Mouse (Mus musculus) adrenal gland, adult 2 months (tissue): ENCODE measurements at regions not wholly inside any gene's neighbourhood (a gene's known extent, or its start where the extent isn't known, plus 50 kb on each side); places are given as distances from the start of the nearest gene placed in this dataset.

ENCODE experiments used
- DNase-seq: peaks from one replicate; pipeline ENCODE4 v3.0.0; 2021

DNA sequence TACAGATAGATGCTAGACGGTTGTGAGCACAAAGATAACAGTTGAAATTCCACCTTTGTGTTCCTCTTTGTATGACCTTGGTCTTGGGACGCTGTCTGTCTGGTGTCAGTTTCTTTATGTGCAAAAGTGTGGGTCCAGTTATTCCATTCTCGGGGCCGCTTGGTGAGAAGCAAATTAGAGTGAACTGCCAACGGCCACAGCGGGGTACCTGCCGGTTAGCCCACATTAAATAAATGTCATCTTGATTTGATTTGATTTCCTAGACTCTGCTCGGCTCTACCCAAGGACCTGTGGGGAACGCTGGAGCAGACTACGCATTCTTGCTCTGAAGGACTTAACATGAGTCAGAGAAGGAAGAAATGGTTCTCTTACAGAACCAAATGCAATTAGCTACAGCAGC lies 155.0 kb upstream of the Igsf21 start:
- DNase-seq = no peak

DNA sequence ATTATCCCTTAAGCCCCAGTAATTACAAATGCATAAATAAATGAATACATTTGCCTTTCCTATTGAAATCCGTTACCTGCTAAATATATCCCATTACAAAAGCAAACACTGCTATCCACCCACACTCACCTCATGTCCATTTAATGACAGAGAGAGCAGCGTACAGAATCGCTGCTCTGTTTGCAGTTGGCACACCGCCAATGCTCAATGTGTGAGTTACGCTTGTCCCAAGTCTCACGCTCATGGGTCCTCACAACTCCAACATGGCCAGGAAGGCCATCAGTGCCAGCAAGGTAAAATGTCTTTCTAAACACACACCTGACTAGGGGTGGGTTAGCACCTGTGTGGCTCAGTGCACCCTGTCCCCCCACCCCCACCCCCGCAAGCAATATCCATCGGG lies 150.0 kb upstream of the Igsf21 start:
- DNase-seq = no peak

DNA sequence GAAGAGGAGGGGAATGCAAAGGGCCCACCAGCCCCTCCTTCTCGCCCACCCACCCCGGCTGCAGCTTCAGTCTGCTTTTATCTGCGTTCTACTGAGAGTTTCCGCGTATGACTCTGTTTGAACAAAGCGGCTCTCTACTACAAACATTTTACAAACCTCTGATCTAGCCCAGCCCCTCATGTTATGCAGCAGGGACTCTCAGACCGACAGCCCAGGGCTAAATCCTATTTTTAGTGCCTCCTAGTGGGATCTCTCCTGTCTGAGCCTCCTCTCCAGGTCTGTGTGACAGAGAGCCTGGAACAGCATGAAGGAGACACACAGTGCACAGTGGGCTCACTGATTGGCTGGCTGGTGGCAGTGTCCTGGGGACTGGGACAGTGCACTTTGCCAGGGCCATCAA lies 145.7 kb upstream of the Igsf21 start:
- no peak for DNase-seq

DNA sequence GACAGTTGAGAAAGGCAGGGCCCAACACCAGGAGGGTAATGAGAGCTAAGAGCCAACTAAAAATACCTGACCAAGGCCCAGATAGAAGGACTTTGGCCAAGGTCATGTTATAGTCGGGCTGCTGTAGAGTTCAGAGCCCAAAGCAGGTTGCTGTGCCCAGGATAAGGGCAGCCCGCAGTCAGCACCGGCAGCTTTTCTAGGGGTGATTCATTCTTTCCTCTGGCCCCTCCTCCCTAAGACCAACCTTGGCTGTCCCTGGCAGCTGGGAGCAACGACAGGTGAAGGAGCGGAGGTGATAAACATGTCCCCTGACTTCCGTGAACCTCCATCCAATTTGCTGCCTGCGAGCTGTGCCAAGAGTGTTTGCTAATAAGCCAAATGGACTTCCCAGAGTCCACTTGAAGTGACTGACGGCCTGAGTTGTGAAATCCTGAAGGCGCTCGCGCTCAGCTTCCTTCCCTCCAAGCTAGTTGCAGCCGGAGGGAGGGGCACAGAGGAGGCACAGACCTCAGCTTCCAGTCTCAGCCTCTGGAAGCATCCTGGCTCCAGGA lies 144.2 kb upstream of the Igsf21 start:
- DNase-seq = peak; percentile 12

DNA sequence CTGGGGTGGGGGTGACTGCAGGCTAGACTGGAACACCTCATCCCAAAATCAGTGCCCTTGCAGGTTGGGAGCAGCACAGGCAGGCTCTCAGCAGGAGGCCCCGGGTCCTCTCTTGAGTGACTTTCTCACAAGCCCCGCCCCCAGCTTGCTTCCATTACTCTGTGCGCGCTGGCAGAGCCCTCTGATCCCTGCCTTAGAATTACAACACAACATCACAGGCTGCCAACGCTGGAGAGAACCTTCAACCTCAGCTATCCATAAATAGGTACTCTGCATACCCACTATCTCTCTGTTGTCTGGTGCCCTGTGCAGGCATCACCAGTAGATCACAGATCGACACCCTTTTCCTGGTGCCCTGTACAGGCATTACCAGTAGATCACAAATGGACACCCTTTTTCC lies 139.1 kb upstream of the Igsf21 start:
- peak; percentile 20 for DNase-seq

DNA sequence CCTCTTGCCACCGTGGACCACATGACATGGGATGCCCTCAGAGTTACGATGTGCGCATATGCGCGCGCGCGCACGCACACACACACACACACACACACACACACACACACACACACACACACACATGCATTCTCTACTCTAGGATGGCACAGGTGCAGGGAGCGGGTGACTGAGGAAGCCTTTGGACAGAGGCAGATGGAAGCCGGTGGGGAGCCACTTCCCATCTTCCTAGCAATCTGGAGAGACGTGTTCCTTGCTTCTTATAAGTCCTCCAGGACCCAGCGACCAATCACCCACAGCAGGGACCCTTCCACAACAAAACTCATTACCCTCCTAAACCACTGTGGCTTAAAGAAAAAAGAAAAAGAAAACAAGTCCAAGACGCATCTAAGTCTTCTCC lies 138.6 kb upstream of the Igsf21 start:
- DNase-seq = no peak

DNA sequence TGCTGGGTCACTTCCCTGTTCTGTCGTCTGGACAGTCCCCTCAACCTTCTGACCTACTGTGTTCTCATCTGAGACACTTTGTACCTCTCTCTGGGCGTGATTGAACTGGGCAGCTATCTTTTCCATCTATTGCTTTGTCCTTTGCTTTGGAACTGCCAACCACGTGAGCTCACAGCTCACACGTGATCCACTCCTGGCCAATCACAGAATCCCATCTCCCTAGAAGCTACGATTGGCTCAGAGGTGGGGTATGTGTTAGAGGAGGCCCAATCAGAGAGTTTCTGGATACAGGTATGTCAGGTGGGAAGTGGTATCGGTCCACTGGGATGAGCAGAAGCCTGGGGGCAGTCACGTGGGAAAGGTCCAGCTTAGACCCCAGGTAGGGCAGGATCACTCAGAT lies 137.0 kb upstream of the Igsf21 start:
- DNase-seq = no peak

DNA sequence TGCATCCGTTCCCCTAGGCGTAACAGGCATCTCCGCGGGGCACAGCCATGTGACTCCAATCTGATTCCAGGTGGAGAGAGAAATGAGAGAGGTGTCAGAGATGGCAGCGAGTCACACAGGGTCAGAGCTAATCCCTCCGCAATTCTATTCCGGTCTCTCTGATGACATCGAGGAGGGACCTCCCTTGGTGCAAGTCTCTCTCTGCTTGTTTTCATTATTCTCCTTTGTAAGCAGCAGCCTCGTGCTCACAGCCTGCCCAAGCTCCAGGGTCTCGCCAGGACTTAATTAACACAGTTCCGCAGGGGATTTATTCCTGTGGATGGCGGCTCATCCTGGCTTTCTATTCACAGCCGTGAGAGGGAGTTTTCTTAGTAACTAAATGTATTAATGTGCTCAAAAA lies 134.1 kb upstream of the Igsf21 start:
- DNase-seq = no peak

DNA sequence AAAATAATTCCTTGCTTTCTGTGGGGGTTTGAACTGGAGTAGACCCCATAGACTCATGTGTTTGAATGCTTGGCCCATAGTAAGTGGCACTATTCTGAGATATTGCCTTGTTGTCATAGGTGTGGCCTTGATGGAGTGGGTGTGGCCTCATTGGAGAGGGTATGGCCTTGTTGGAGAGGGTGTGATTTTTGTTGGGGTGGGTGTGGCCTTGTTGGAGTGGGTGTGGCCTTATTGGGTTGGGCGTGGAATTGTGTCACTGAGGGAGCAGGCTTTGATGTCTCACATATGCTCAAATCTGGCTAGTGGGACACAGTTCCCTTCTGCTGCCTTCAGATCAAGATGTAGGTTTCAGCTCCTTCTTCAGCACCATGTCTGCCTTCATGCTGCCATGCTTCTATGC lies 131.4 kb upstream of the Igsf21 start:
- DNase-seq = no peak

DNA sequence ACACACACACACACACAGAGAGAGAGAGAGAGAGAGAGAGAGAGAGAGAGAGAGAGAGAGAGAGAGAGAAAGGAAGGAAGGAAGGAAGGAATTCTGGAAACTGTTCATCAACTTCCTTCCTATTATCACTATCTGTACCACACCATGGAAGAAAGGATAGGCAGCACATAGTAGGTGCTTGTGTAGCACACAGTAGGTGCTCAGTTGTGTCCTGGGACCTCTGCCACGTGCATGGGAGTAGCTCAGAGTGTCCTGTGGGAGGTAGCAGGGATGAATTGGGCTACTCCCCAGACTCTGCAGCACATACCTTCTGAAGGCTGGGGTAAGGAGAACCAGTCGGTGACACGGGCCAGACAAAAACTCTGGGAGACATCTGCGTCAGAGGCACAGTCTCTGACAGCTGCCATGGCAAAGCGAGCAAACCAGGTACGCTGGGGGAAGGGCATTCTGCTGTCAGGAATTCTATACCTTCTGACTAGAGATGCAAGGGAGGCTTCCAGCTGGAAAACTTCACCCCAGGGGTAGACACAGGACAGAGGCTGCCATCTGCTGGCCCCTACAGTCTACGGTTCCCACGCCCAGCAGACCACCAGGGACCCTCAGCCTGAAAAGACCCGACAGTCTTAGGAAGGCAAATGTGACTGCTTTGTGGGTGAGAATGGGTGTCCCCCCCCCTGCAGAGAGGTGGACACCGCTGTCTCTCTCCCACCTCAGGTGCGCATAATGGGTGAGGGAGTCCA lies 126.2 kb upstream of the Igsf21 start:
- DNase-seq = no peak

DNA sequence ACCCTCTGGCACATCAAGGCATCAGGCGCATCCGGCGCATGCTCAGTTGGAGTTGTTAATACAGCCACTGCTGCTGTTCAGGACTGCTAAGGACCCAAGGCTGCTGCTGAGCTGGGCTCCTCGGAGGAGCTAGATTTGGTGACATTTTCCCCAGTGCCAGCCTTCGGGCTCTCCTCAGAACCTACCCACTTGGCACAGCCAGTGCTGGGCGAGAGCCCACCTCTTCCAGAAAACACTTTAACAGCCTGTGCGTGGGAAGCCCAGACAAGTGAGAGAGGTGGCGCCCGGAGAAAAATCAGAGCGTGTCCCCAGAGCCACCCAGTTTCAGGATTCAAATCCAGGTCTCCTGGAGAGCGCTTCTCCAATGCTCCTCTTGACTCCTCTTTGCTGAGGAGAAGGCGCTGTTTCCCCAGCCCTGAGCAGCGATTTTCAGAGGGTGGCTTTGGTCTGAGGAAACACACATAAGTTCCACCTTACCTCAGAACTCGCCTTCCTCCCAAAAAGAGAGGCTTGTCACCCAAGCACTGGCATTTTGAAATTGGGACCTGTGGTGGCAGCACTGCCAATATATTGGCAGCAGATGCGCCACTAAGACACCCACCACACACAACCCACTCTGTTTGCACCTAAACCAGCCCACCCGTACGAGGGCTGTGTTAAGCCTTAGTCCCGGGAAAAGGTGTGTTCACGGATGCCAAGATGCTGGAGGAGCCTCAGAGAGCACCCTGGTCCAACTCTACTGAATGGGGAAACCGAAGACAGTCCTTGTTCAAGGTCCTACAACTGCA lies 125.0 kb upstream of the Igsf21 start:
- no peak for DNase-seq

DNA sequence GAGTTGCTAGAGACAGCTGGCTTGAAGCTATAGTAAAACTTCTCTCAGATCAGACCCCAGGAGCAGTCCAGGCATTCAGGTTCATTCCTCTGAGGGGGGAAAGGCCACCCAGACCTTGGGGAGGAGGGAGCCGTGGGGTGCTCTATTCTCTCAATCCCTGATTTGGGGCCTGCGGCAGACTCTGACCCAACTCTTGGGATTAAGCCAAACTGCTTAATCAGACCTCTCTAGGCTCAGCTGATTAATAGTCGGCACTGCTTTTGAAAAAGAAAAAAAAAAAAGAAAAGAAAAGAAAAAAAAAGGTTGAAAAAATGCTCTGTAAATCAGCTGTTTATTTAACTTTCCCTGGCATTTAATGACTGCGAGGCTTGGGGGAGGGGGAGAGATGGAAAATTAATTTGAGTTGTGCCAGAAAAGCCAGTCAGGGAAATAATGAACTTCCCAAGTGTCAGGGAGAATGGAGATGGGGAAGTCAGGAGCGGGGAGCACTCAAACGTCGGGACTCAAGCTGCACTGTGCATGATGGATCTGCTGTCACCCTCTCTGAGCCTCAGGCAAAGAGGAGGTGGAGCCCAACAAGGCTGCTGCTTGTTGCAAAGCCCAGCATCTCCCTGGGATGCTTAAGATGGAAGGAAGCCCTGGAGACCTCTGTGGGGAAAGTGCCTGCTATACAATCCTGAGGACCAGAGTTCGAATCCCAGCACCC lies 120.5 kb upstream of the Igsf21 start:
- DNase-seq = peak; percentile 53

DNA sequence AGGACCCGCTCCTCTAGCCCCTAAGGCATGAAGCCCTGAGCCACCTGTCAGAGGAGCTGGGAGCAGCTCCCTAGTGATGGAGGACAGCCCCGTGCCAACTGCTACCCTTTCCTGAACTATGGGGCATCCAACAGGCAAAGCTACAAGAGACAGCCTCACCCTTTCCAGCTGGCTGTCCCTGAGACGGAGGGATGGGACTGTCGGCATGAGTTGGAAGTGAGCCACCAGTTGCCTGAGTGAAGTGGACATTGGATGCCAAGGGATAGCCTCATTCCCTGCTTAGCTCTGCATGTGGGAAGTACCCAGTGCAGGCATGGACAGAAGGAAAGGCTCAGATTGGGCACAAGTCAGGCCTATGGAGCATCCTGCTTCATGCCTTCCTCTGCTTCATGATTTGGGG lies 112.3 kb upstream of the Igsf21 start:
- DNase-seq = no peak

DNA sequence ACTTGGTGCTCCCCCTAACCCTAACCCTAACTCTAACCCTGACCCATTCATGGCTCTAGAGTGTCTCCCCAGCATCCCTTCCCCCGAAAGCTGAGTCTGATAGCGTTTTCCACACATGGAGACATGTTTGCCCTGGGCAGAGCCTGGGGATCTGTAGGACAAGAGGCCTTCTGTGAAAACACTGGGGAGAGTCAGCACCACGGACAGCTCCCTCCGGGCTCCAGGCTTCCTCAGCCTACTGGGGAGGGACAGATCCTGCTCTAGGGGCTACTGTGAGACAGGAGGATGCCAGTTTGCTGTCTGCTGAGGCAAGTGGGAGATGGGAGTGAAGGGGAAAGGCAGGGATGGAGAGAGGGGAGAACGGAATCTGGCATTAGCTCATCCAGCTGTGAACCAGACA lies 111.5 kb upstream of the Igsf21 start:
- peak; percentile 80 for DNase-seq

DNA sequence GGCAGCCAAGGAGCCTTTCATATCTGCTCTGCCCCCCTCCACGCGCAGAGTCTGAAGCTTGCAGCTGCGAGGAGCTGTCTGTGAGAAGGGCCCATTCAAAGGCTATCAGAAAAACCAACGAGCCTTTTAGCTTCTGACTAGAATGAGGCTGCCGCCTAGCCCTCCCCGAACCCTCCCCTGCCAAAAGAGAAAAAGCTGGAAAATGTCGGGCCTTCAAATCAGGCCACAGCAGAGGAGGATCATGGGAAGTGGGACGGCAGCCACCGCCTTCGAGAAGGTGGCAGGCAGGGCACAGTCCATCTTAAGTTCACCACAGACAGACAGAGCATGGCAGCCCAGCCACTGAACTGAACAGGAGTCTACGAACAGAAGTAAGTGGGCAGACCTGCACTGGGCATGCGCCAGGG lies 108.6 kb upstream of the Igsf21 start:
- no peak for DNase-seq

DNA sequence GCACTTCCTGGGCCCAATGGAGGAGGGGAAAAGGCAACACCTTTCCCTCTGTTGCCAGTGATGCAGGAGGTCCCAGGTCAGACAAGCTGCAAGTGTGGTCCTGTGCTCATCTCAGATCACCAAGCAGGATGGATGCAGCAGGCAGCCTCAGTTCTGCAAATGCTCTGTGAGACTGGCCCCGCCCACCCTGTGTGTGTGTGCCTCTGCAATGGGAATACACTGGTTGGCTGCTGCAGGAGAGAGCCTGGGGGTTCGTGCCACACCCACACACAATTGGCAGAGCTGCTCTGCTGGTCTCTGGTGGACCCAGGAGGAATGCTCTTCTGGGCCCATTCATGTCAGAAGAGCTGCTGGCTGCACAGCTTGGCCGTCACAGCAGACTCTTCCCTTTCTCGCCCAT lies 102.2 kb upstream of the Igsf21 start:
- DNase-seq = no peak

DNA sequence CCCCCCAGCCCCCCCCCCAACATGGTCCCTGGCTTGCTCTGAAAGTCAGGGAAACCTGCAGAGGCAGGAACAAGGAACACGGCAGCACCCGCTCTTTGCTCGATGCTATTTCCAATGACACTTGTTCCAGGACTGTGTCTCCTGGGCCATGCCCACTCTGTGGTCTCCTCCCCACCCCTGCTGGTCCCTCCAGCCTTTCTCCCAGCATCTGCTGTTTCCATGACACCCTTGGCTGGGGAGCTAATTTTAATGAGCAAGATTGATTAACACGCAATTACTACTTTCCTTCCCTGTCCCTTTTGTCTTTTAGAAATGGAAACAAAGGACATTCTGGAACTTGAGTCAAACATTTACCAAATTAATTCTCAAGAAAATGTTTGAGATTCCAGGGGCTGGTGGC lies 83.6 kb upstream of the Igsf21 start:
- no peak for DNase-seq

DNA sequence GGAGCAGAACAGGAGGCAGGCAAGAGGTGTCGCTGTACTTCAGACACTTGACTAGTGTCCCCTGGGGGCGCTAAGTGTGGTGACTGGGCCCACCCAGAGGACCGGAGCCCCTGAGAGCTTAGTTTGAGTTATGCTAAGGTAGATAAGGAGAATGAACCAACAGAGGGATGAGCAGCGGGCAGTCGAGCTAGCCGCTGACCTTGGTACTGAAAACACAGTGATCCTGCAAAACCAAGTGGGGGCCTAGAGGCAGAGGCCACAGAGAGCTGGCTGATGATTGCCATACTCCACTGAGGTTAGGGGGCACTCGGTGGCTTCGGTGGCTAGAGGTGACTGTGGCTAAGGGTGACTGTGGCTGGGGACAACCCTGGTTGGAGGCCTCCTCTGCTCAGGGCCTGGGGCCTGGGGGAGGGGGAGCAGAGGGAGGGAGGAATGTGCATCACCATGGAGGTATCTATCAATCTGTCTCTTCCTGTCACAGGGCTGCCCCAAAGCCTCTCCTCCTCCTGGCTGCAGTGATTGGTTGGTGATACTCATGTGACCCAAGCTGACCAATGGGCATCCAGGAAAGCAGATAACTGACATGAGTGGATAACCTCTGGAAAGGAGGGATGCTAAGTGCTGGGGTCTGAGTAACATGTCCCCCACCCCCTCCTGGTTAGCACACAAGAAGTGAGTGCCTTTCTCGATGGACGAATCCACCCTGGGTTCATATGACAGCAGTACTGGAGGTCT lies 80.3 kb upstream of the Igsf21 start:
- no peak for DNase-seq

DNA sequence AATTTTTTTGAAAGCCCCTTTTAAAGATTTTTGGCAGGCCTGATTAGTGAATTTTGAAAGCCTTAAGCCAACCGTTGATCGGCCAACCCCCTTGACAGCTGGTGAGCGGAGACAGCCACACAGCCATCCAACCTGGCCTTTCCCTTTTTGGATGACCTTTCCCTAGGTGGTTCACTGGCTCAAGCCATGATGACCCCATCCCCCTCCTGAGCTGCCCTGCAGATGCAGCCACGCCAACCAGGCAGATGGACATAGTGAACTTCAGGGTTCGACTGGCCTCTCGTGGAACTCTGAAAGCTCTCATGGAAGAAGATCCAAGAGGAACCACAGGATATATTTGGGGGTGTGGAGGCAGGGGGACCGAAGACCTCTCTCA lies 79.1 kb upstream of the Igsf21 start:
- no peak for DNase-seq

DNA sequence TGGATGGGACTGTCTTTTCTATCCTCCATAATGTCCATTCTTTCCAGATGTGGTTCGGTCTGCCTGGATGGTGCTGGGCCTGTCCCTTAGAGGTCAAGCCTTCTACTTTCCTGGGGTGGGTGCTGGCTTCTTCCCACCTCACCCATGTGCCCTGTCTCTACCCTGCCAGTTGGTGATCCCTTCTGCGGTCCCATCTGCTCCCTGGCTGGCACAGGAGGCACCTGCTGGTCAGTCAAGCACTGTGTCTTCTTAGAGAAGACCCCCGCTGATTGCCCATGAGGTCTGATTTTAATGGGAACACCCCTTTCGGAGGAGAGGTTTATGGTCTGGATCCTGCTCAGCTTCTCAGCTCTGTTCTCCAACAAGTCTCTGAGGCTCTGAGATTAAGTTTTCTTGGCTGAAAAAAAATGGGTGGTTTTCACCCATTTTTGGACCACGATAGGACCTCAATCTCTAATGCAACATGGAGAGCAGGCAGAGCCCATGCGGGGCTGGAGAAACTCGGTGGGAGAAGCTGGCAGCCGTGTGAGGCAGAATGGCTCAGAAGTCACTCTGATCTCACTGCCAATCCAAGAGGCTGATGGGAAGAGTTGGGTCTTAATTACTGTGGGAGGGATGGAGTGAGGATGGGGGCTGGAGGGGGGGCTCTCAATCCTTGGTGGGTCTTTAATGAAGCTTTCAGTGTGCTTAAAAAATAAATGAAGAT lies 78.5 kb upstream of the Igsf21 start:
- no peak for DNase-seq

DNA sequence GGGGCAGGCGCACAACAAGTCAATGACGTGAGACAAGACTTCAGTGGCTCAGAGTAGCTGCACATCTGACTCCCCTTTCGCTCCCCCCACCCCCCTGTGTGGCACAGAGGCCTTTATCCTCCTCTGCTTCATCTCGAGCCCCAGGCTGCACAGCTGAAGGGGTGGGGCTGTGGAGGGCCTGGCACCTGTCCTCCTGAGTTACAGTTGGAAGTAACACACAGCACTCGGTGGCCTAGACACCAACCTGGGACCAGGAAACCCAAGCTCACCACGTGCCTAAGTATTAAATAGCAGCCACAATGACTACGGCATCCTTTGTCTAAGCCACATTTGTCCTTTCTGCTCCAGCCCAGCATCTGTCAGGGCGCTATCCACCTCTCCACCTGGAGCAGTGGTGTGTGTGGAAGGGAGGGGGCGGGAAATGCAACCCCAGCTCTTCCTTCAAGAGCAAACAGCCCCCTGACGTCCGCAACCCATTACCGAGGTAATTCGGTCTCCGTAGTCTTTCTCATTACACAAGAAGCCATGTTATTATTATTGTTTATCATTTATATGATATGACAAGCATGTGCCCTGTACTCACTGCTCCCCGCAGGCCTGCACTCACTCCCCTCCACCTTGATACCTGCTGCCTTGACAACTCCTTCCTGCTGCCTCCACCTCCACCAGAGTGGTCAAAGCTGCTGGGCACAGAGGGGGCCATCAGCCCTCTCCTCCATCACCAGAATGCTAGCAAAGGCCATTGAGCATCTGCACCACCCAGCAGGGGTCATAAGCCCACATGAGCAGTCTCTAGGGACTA lies 73.7 kb upstream of the Igsf21 start:
- no peak for DNase-seq
